Mouse (Mus musculus) intestine, embryonic 15.5 days (tissue): Measurements from ENCODE around the gene Tmem239. TPM values are rescaled to one million over a fixed set of nuclear protein-coding genes. Genes with fewer than 3 reads are reported as not detected.
"Not testable (repeated sequence)": the region's sequence is repeated elsewhere in the genome, so short reads cannot be mapped to it uniquely, and the experiment has no call there.

Experiments
- ATAC-seq: fragments of 200-750 bp; cut with Nextera tagmentation; 2 replicates; pipeline ENCODE4 v1.8.0; 2017; ENCODE audit warnings: moderate TSS enrichment, moderate library complexity
- H3K27ac ChIP-seq: fragments of 300-500 bp; sonication (generic); 2 replicates; pipeline ENCODE4 v1.5.1; 2015; ENCODE audit warnings: mild to moderate bottlenecking, inconsistent platforms
- H3K27me3 ChIP-seq: fragments of 300-500 bp; sonication (generic); replicated peaks from 2 replicates; pipeline ENCODE4 v1.6.1; 2015; ENCODE audit warnings: inconsistent platforms
- H3K36me3 ChIP-seq: fragments of 300-500 bp; sonication (generic); 2 replicates; pipeline ENCODE4 v1.6.1; 2015; ENCODE audit warnings: inconsistent platforms
- H3K4me1 ChIP-seq: fragments of 300-500 bp; sonication (generic); replicated peaks from 2 replicates; pipeline ENCODE4 v1.6.1; 2015; ENCODE audit warnings: inconsistent platforms
- H3K4me2 ChIP-seq: fragments of 300-500 bp; sonication (generic); replicated peaks from 2 replicates; pipeline ENCODE4 v1.6.1; 2015; ENCODE audit warnings: mild to moderate bottlenecking, inconsistent platforms
- H3K4me3 ChIP-seq: fragments of 300-500 bp; sonication (generic); replicated peaks from 2 replicates; pipeline ENCODE4 v1.5.1; 2015; ENCODE audit warnings: inconsistent platforms
- H3K9ac ChIP-seq: fragments of 300-500 bp; sonication (generic); 2 replicates; pipeline ENCODE4 v1.6.1; 2015; ENCODE audit warnings: inconsistent platforms
- H3K9me3 ChIP-seq: fragments of 300-500 bp; sonication (generic); 2 replicates; pipeline ENCODE4 v1.6.1; 2016; ENCODE audit warnings: inconsistent platforms
- WGBS: fragments of 180-500 bp; shearing (Covaris S2); methylation state at CpG from one replicate; pipeline ENCODE4 v1.1.7; 2015; 5-methylcytosine and 5-hydroxymethylcytosine counted together
- polyA plus RNA-seq: library from polyadenylated mRNA; unstranded; fragments of >200 nt; fragmentation: Nextera tagmentation; extraction: Ambion mirVana; gene quantifications from 2 replicates; pipeline ENCODE4 v1.2.1, GENCODE M21; 2015

The Tmem239 gene
- not detected in 2 replicates for polyA plus RNA-seq

- H3K4me2 ChIP-seq = no peak within 1 kb of the TSS
- H3K27ac ChIP-seq = no peak within 1 kb of the TSS
- no peak within 1 kb of the TSS for H3K4me3 ChIP-seq
- no peak within 1 kb of the TSS for H3K9ac ChIP-seq
- WGBS = 72% methylated on average over 2 of the region's 2 CpGs
- H3K36me3 ChIP-seq = no peaks in the 10 kb centered on the region
- no peak for ATAC-seq
- no peaks in the 10 kb centered on the region for H3K9me3 ChIP-seq
- no peaks in the 10 kb centered on the region; the same call in 1 of the 2 replicates for H3K4me1 ChIP-seq
- H3K27me3 ChIP-seq = no peaks in the 10 kb centered on the region
Measured at GRCm38 (mm10) chr2:130406178-130406577, at the start of gene Tmem239. Gene Tmem239 (plus strand): TSS chr2:130406478.

- H3K4me3 ChIP-seq = no peak overlapping the region
- no peaks in the 10 kb centered on the region for H3K36me3 ChIP-seq
- WGBS = 91% methylated on average over 5 of the region's 5 CpGs
- no peak for ATAC-seq
- no peak overlapping the region for H3K9ac ChIP-seq
- H3K4me2 ChIP-seq = no peak overlapping the region
- H3K27ac ChIP-seq = no peak overlapping the region
- no peaks in the 10 kb centered on the region for H3K9me3 ChIP-seq
- H3K27me3 ChIP-seq = peaks cover 27% of the 10 kb centered on the region
- H3K4me1 ChIP-seq = no peaks in the 10 kb centered on the region
Measured at GRCm38 (mm10) chr2:130357551-130357950, 48.7 kb upstream of the Tmem239 start.

GRCm38 (mm10) chr2:130358852-130359251 lies 47.4 kb upstream of the Tmem239 start:
- ATAC-seq = no peak
- H3K36me3 ChIP-seq = no peaks in the 10 kb centered on the region
- no peak overlapping the region for H3K27ac ChIP-seq
- H3K9ac ChIP-seq = no peak overlapping the region
- 21% methylated on average over 5 of the region's 5 CpGs for WGBS
- H3K4me2 ChIP-seq = no peak overlapping the region
- H3K4me1 ChIP-seq = no peaks in the 10 kb centered on the region
- no peaks in the 10 kb centered on the region for H3K9me3 ChIP-seq
- H3K27me3 ChIP-seq = peaks cover 36% of the 10 kb centered on the region
- no peak overlapping the region for H3K4me3 ChIP-seq

- no peaks in the 10 kb centered on the region for H3K9me3 ChIP-seq
- H3K4me2 ChIP-seq = no peak overlapping the region
- H3K27me3 ChIP-seq = peaks cover 36% of the 10 kb centered on the region
- no peak overlapping the region for H3K9ac ChIP-seq
- no peak overlapping the region for H3K27ac ChIP-seq
- H3K4me3 ChIP-seq = no peak overlapping the region
- WGBS = 12% methylated on average over 14 of the region's 14 CpGs
- no peaks in the 10 kb centered on the region for H3K36me3 ChIP-seq
- ATAC-seq = no peak
- H3K4me1 ChIP-seq = 0 out of 2 replicates have a peak, but pooled peaks cover 4% of the 10 kb centered on the region
Measured at GRCm38 (mm10) chr2:130362511-130363026, 43.7 kb upstream of the Tmem239 start.

- Histone ChIP-seq H3K9ac (no peak overlapping the region; the same call in 1 of the 2 replicates), H3K4me3 (peak overlapping the region; percentile 27), H3K36me3 (no peaks in the 10 kb centered on the region), H3K27ac (no peak overlapping the region), H3K4me1 (0 out of 2 replicates have a peak, but pooled peaks cover 4% of the 10 kb centered on the region), H3K9me3 (no peaks in the 10 kb centered on the region), H3K4me2 (peak overlapping the region; percentile 59), H3K27me3 (peaks cover 27% of the 10 kb centered on the region)
- 18% methylated on average over 30 of the region's 30 CpGs for WGBS
- ATAC-seq = no peak
Measured at GRCm38 (mm10) chr2:130365211-130366094, 40.8 kb upstream of the Tmem239 start.

- WGBS = 63% methylated on average over 4 of the region's 4 CpGs
- H3K9me3 ChIP-seq = no peaks in the 10 kb centered on the region
Measured at GRCm38 (mm10) chr2:130367386-130367785, 38.9 kb upstream of the Tmem239 start.

GRCm38 (mm10) chr2:130373026-130373425 lies 33.3 kb upstream of the Tmem239 start:
- H3K4me1 ChIP-seq, ATAC-seq, H3K4me2 ChIP-seq, H3K4me3 ChIP-seq, H3K27me3 ChIP-seq, H3K36me3 ChIP-seq, H3K9ac ChIP-seq, H3K27ac ChIP-seq, H3K9me3 ChIP-seq: not testable (repeated sequence)
- 43% methylated on average over 1 of the region's 1 CpGs for WGBS

More at GRCm38 (mm10) chr2:130367386-130367785, 38.9 kb upstream of the Tmem239 start:
- H3K27me3 ChIP-seq = peaks cover 10% of the 10 kb centered on the region
- 0 out of 2 replicates have a peak, but pooled peaks cover 4% of the 10 kb centered on the region for H3K4me1 ChIP-seq
- H3K9ac ChIP-seq = no peak overlapping the region
- H3K4me3 ChIP-seq = no peak overlapping the region
- ATAC-seq = no peak
- no peak overlapping the region for H3K4me2 ChIP-seq
- H3K27ac ChIP-seq = no peak overlapping the region
- no peaks in the 10 kb centered on the region for H3K36me3 ChIP-seq

- Histone ChIP-seq H3K9me3 (no peaks in the 10 kb centered on the region), H3K27ac (no peak overlapping the region), H3K36me3 (no peaks in the 10 kb centered on the region), H3K27me3 (no peaks in the 10 kb centered on the region), H3K4me3 (no peak overlapping the region), H3K4me2 (no peak overlapping the region), H3K4me1 (no peaks in the 10 kb centered on the region), H3K9ac (no peak overlapping the region)
- 73% methylated on average over 4 of the region's 4 CpGs for WGBS
- ATAC-seq = no peak
Measured at GRCm38 (mm10) chr2:130374951-130375350, 31.3 kb upstream of the Tmem239 start.

- Histone ChIP-seq H3K9ac (no peak overlapping the region), H3K4me1 (no peaks in the 10 kb centered on the region), H3K27ac (no peak overlapping the region), H3K4me2 (no peak overlapping the region), H3K9me3 (no peaks in the 10 kb centered on the region), H3K4me3 (no peak overlapping the region), H3K36me3 (no peaks in the 10 kb centered on the region), H3K27me3 (no peaks in the 10 kb centered on the region)
- ATAC-seq = no peak
- 61% methylated on average over 3 of the region's 3 CpGs for WGBS
Measured at GRCm38 (mm10) chr2:130383205-130383604, 23.1 kb upstream of the Tmem239 start.

GRCm38 (mm10) chr2:130383895-130384294 lies 22.4 kb upstream of the Tmem239 start:
- H3K4me1 ChIP-seq = no peaks in the 10 kb centered on the region
- H3K4me3 ChIP-seq = no peak overlapping the region
- no peak overlapping the region for H3K9ac ChIP-seq
- no peaks in the 10 kb centered on the region for H3K9me3 ChIP-seq
- 70% methylated on average over 6 of the region's 6 CpGs for WGBS
- H3K27ac ChIP-seq = no peak overlapping the region
- no peak overlapping the region for H3K4me2 ChIP-seq
- H3K27me3 ChIP-seq = no peaks in the 10 kb centered on the region
- ATAC-seq = no peak
- H3K36me3 ChIP-seq = no peaks in the 10 kb centered on the region

- no peak overlapping the region for H3K27ac ChIP-seq
- no peaks in the 10 kb centered on the region for H3K4me1 ChIP-seq
- WGBS = 34% methylated on average over 1 of the region's 1 CpGs
- no peaks in the 10 kb centered on the region for H3K36me3 ChIP-seq
- H3K9me3 ChIP-seq = no peaks in the 10 kb centered on the region
- no peak for ATAC-seq
- H3K27me3 ChIP-seq = no peaks in the 10 kb centered on the region
- H3K4me2 ChIP-seq = no peak overlapping the region
- no peak overlapping the region for H3K4me3 ChIP-seq
- H3K9ac ChIP-seq = no peak overlapping the region
Measured at GRCm38 (mm10) chr2:130386212-130386611, 20.1 kb upstream of the Tmem239 start.

GRCm38 (mm10) chr2:130388796-130389195 lies 17.5 kb upstream of the Tmem239 start:
- H3K4me3 ChIP-seq = no peak overlapping the region
- H3K27ac ChIP-seq = no peak overlapping the region
- H3K4me1 ChIP-seq = no peaks in the 10 kb centered on the region
- no peaks in the 10 kb centered on the region for H3K27me3 ChIP-seq
- H3K9ac ChIP-seq = no peak overlapping the region
- no peaks in the 10 kb centered on the region for H3K36me3 ChIP-seq
- H3K4me2 ChIP-seq = no peak overlapping the region
- no peaks in the 10 kb centered on the region for H3K9me3 ChIP-seq
- no peak for ATAC-seq
- WGBS = 77% methylated on average over 2 of the region's 2 CpGs
